9 mouse cellular contexts compared by ENCODE assay signal in genomic region chr14:31272164-31272563, GRCm38 (mm10). TPM values are rescaled to one million over a fixed set of nuclear protein-coding genes. Genes with fewer than 3 reads are reported as not detected.
DNase-seq lines count a peak whose midpoint lies in the region; ATAC-seq and TF ChIP-seq lines count a peak whose summit lies in the region.
"Had no signal": no experiment of that assay in that cellular context is flagged by ENCODE, and none has a peak within 500 bp of the region (broad histone marks: within the 10 kb centered on the region; RNA-seq: fewer than 3 reads in every experiment).

No protein-coding gene starts in this region.

- H3K9ac ChIP-seq in hindbrain, embryonic 14.5 days: no peak overlapping the region
- H3K9ac ChIP-seq in hindbrain, embryonic 12.5 days: no peak overlapping the region
- H3K9ac ChIP-seq in intestine, embryonic 14.5 days (ENCODE audit: low read length): no peak overlapping the region
- H3K9ac ChIP-seq in stomach, postnatal 0 days (ENCODE audit: low read length): no peak overlapping the region
- H3K9ac ChIP-seq: neural tube, embryonic 12.5 days had no signal

- H3K27ac ChIP-seq in hindbrain, embryonic 14.5 days: no peak overlapping the region
- H3K27ac ChIP-seq in hindbrain, embryonic 12.5 days: no peak overlapping the region
- H3K27ac ChIP-seq in bone marrow macrophage, adult 2 months (ENCODE audit: insufficient read depth, low read depth, low read length): no peak overlapping the region
- no peak overlapping the region for H3K27ac ChIP-seq in embryonic fibroblast, embryonic 13.5 days (ENCODE audit: insufficient read depth, low read length)
- H3K27ac ChIP-seq in intestine, embryonic 14.5 days (ENCODE audit: low read depth): no peak overlapping the region
- H3K27ac ChIP-seq in stomach, postnatal 0 days (replicated peaks): no peak overlapping the region
- H3K27ac ChIP-seq: neural tube, embryonic 12.5 days had no signal

- intact Hi-C loops in left cerebral cortex, postnatal 4 days (cut with DNase I): loop anchor here (5.0 kb wide), 2 partner anchors 50 to 200 kb away; partner anchors contain the start of gene Dnah1

- WGBS in hindbrain, embryonic 14.5 days: 21% methylated on average over 7 of the region's 7 CpGs
- WGBS in hindbrain, embryonic 12.5 days: 23% methylated on average over 7 of the region's 7 CpGs
- WGBS in intestine, embryonic 14.5 days: 20% methylated on average over 7 of the region's 7 CpGs
- 25% methylated on average over 7 of the region's 7 CpGs for WGBS in stomach, postnatal 0 days

- TF ChIP-seq POLR2A in bone marrow macrophage, adult 2 months (IDR thresholded peaks at IDR 0.05; ENCODE audit: borderline replicate concordance, low read depth, low read length): no peak
- no peak for TF ChIP-seq POLR2A in embryonic fibroblast, embryonic 13.5 days (IDR thresholded peaks at IDR 0.05; ENCODE audit: low read depth, low read length)

- no peak for ATAC-seq in hindbrain, embryonic 14.5 days (ENCODE audit: low FRiP score)
- no peak for ATAC-seq in hindbrain, embryonic 12.5 days (ENCODE audit: low FRiP score)
- no peak for ATAC-seq in intestine, embryonic 14.5 days (replicated peaks; ENCODE audit: low FRiP score, low TSS enrichment, low read depth)
- ATAC-seq in stomach, postnatal 0 days (ENCODE audit: low FRiP score, low TSS enrichment): peak; percentile 55; the same call in 1 of the 2 replicates

- DNase-seq in hindbrain, embryonic 14.5 days (ENCODE audit: low spot score): peak; percentile 86
- peak; percentile 94 for DNase-seq in intestine, embryonic 14.5 days (ENCODE audit: low spot score)
- DNase-seq in left cerebral cortex, postnatal 4 days: peak; percentile 78
- peak; percentile 55 to 79 for DNase-seq in natural killer cell, adult 2 months (ENCODE audit: low spot score in 2 of 2)
- DNase-seq in stomach, postnatal 0 days (ENCODE audit: low spot score): peak; percentile 79

- TF ChIP-seq EP300 in stomach, postnatal 0 days (optimal IDR thresholded peaks at IDR 0.05): no peak

- no peak overlapping the region for H3K4me3 ChIP-seq in hindbrain, embryonic 14.5 days (replicated peaks; ENCODE audit: low read length)
- H3K4me3 ChIP-seq in hindbrain, embryonic 12.5 days: no peak overlapping the region
- H3K4me3 ChIP-seq in bone marrow macrophage, adult 2 months (ENCODE audit: insufficient read depth, low read length): no peak overlapping the region
- no peak overlapping the region for H3K4me3 ChIP-seq in embryonic fibroblast, embryonic 13.5 days (ENCODE audit: insufficient read depth, low read length)
- H3K4me3 ChIP-seq in intestine, embryonic 14.5 days (ENCODE audit: low read depth, low read length): no peak overlapping the region
- no peak overlapping the region for H3K4me3 ChIP-seq in stomach, postnatal 0 days (ENCODE audit: low read depth, low read length)
- H3K4me3 ChIP-seq: neural tube, embryonic 12.5 days had no signal

- no peaks in the 10 kb centered on the region for H3K9me3 ChIP-seq in hindbrain, embryonic 14.5 days (ENCODE audit: control insufficient read depth, low read length)
- no peaks in the 10 kb centered on the region for H3K9me3 ChIP-seq in hindbrain, embryonic 12.5 days (replicated peaks)
- H3K9me3 ChIP-seq in intestine, embryonic 14.5 days (ENCODE audit: control insufficient read depth, low read length): no peaks in the 10 kb centered on the region
- no peaks in the 10 kb centered on the region for H3K9me3 ChIP-seq in stomach, postnatal 0 days (ENCODE audit: control insufficient read depth, low read length)
- H3K9me3 ChIP-seq: neural tube, embryonic 12.5 days had no signal

- TF ChIP-seq CTCF in bone marrow macrophage, adult 2 months (IDR thresholded peaks at IDR 0.05; ENCODE audit: low read depth, low read length): peak; percentile 74; the same call in 1 of the 2 replicates
- TF ChIP-seq CTCF in embryonic fibroblast, embryonic 13.5 days (IDR thresholded peaks at IDR 0.05; ENCODE audit: borderline replicate concordance, insufficient read depth, low read length): peak; percentile 92
- TF ChIP-seq CTCF in stomach, postnatal 0 days (IDR thresholded peaks at IDR 0.05; ENCODE audit: low read depth): peak; percentile 96

- no peaks in the 10 kb centered on the region for H3K36me3 ChIP-seq in hindbrain, embryonic 14.5 days (replicated peaks; ENCODE audit: control insufficient read depth, insufficient read depth)
- no peaks in the 10 kb centered on the region for H3K36me3 ChIP-seq in hindbrain, embryonic 12.5 days
- H3K36me3 ChIP-seq in intestine, embryonic 14.5 days (ENCODE audit: control insufficient read depth, insufficient read depth, low read length): no peaks in the 10 kb centered on the region
- H3K36me3 ChIP-seq in stomach, postnatal 0 days (ENCODE audit: control insufficient read depth, insufficient read depth, low read length): no peaks in the 10 kb centered on the region
- H3K36me3 ChIP-seq: neural tube, embryonic 12.5 days had no signal

- H3K4me2 ChIP-seq in hindbrain, embryonic 14.5 days (replicated peaks): no peak overlapping the region
- H3K4me2 ChIP-seq in hindbrain, embryonic 12.5 days (replicated peaks): no peak overlapping the region
- H3K4me2 ChIP-seq in intestine, embryonic 14.5 days (ENCODE audit: low read length): no peak overlapping the region
- no peak overlapping the region for H3K4me2 ChIP-seq in stomach, postnatal 0 days (replicated peaks; ENCODE audit: low read depth)
- H3K4me2 ChIP-seq: neural tube, embryonic 12.5 days had no signal

- no peaks in the 10 kb centered on the region for H3K27me3 ChIP-seq in hindbrain, embryonic 14.5 days (ENCODE audit: control insufficient read depth, insufficient read depth, low read length)
- peaks cover 7% of the 10 kb centered on the region; the same call in 1 of the 2 replicates for H3K27me3 ChIP-seq in hindbrain, embryonic 12.5 days
- H3K27me3 ChIP-seq in intestine, embryonic 14.5 days (replicated peaks; ENCODE audit: control insufficient read depth, insufficient read depth, low read length): no peaks in the 10 kb centered on the region
- no peaks in the 10 kb centered on the region for H3K27me3 ChIP-seq in stomach, postnatal 0 days (ENCODE audit: control insufficient read depth, insufficient read depth, low read length)

- H3K4me1 ChIP-seq in hindbrain, embryonic 14.5 days (replicated peaks; ENCODE audit: control insufficient read depth, insufficient read depth, low read length): peaks cover 22% of the 10 kb centered on the region
- H3K4me1 ChIP-seq in hindbrain, embryonic 12.5 days: peaks cover 22% of the 10 kb centered on the region
- H3K4me1 ChIP-seq in bone marrow macrophage, adult 2 months (ENCODE audit: control insufficient read depth, insufficient read depth, low read length): no peaks in the 10 kb centered on the region
- H3K4me1 ChIP-seq in embryonic fibroblast, embryonic 13.5 days (ENCODE audit: control insufficient read depth, insufficient read depth, low read length): no peaks in the 10 kb centered on the region
- peaks cover 6% of the 10 kb centered on the region; the same call in 1 of the 2 replicates for H3K4me1 ChIP-seq in intestine, embryonic 14.5 days (replicated peaks; ENCODE audit: control insufficient read depth, insufficient read depth, low read length)
- H3K4me1 ChIP-seq in stomach, postnatal 0 days (replicated peaks; ENCODE audit: control insufficient read depth, insufficient read depth): peaks cover 2% of the 10 kb centered on the region; the same call in 1 of the 2 replicates

RNA-seq across cellular contexts. Expression of gene Bap1, which starts 20.9 kb away (rescaled TPM):
- polyA plus RNA-seq in hindbrain, embryonic 14.5 days (2014; fragmentation: Nextera tagmentation; extraction: Ambion mirVana): 93.3 and 94.1 TPM in 2 replicates
- 110 and 112 TPM in 2 replicates for polyA plus RNA-seq in hindbrain, embryonic 12.5 days (2016; fragmentation: Nextera tagmentation; extraction: Ambion mirVana)
- 31.2 and 33.1 TPM in 2 replicates for polyA plus RNA-seq in bone marrow macrophage, adult 2 months (2012; ENCODE audit: insufficient read depth, insufficient read length, missing spikeins)
- polyA plus RNA-seq in embryonic fibroblast, embryonic 13.5 days (2011; ENCODE audit: insufficient read length, low read depth, missing spikeins): 26.3 and 37.4 TPM in 2 replicates
- 78.9 and 84.9 TPM in 2 replicates for polyA plus RNA-seq in intestine, embryonic 14.5 days (2014; fragmentation: Nextera tagmentation; extraction: Ambion mirVana)
- 100 to 1,000 TPM; 112 to 123 TPM for total RNA-seq in left cerebral cortex, postnatal 4 days (2021)
- polyA plus RNA-seq in stomach, postnatal 0 days (2015; fragmentation: Nextera tagmentation; extraction: Ambion mirVana): 22.5 and 24.5 TPM in 2 replicates

RNA-seq across cellular contexts. Expression of gene Phf7, which starts 21.0 kb away (rescaled TPM):
- 10.4 and 10.7 TPM in 2 replicates for polyA plus RNA-seq in hindbrain, embryonic 14.5 days (2014; fragmentation: Nextera tagmentation; extraction: Ambion mirVana)
- 12.4 TPM in 2 replicates for polyA plus RNA-seq in hindbrain, embryonic 12.5 days (2016; fragmentation: Nextera tagmentation; extraction: Ambion mirVana)
- 10.5 and 13.2 TPM in 2 replicates for polyA plus RNA-seq in bone marrow macrophage, adult 2 months (2012; ENCODE audit: insufficient read depth, insufficient read length, missing spikeins)
- 5.9 and 6.5 TPM in 2 replicates for polyA plus RNA-seq in embryonic fibroblast, embryonic 13.5 days (2011; ENCODE audit: insufficient read length, low read depth, missing spikeins)
- 13.7 and 14.4 TPM in 2 replicates for polyA plus RNA-seq in intestine, embryonic 14.5 days (2014; fragmentation: Nextera tagmentation; extraction: Ambion mirVana)
- total RNA-seq in left cerebral cortex, postnatal 4 days (2021): 1 to 10 TPM; 5.3 to 5.8 TPM
- 9.5 and 10.1 TPM in 2 replicates for polyA plus RNA-seq in stomach, postnatal 0 days (2015; fragmentation: Nextera tagmentation; extraction: Ambion mirVana)

RNA-seq across cellular contexts. Expression of gene Dnah1, which starts 51.5 kb away (rescaled TPM):
- 3.6 and 4.3 TPM in 2 replicates for polyA plus RNA-seq in hindbrain, embryonic 14.5 days (2014; fragmentation: Nextera tagmentation; extraction: Ambion mirVana)
- 6.4 and 6.5 TPM in 2 replicates for polyA plus RNA-seq in hindbrain, embryonic 12.5 days (2016; fragmentation: Nextera tagmentation; extraction: Ambion mirVana)
- polyA plus RNA-seq in bone marrow macrophage, adult 2 months (2012; ENCODE audit: insufficient read depth, insufficient read length, missing spikeins): not detected in 2 replicates
- 0.40 and 1.5 TPM in 2 replicates for polyA plus RNA-seq in embryonic fibroblast, embryonic 13.5 days (2011; ENCODE audit: insufficient read length, low read depth, missing spikeins)
- 5.4 and 6.9 TPM in 2 replicates for polyA plus RNA-seq in intestine, embryonic 14.5 days (2014; fragmentation: Nextera tagmentation; extraction: Ambion mirVana)
- 1 to 10 TPM; 1.8 to 2.4 TPM for total RNA-seq in left cerebral cortex, postnatal 4 days (2021)
- polyA plus RNA-seq in stomach, postnatal 0 days (2015; fragmentation: Nextera tagmentation; extraction: Ambion mirVana): 0.74 and 0.81 TPM in 2 replicates

RNA-seq across cellular contexts. Expression of gene Sema3g, which starts 54.5 kb away (rescaled TPM):
- 0.27 and 0.32 TPM in 2 replicates for polyA plus RNA-seq in hindbrain, embryonic 14.5 days (2014; fragmentation: Nextera tagmentation; extraction: Ambion mirVana)
- 0.79 and 1.2 TPM in 2 replicates for polyA plus RNA-seq in hindbrain, embryonic 12.5 days (2016; fragmentation: Nextera tagmentation; extraction: Ambion mirVana)
- not detected in 2 replicates for polyA plus RNA-seq in bone marrow macrophage, adult 2 months (2012; ENCODE audit: insufficient read depth, insufficient read length, missing spikeins)
- 0.25 and 0.90 TPM in 2 replicates for polyA plus RNA-seq in embryonic fibroblast, embryonic 13.5 days (2011; ENCODE audit: insufficient read length, low read depth, missing spikeins)
- 0.23 and 0.55 TPM in 2 replicates for polyA plus RNA-seq in intestine, embryonic 14.5 days (2014; fragmentation: Nextera tagmentation; extraction: Ambion mirVana)
- 1 to 10 TPM; 2.5 to 2.6 TPM for total RNA-seq in left cerebral cortex, postnatal 4 days (2021)
- 0.38 and 0.53 TPM in 2 replicates for polyA plus RNA-seq in stomach, postnatal 0 days (2015; fragmentation: Nextera tagmentation; extraction: Ambion mirVana)

RNA-seq across cellular contexts. Expression of gene Nisch, which starts 55.4 kb away (rescaled TPM):
- polyA plus RNA-seq in hindbrain, embryonic 14.5 days (2014; fragmentation: Nextera tagmentation; extraction: Ambion mirVana): 304 and 309 TPM in 2 replicates
- polyA plus RNA-seq in hindbrain, embryonic 12.5 days (2016; fragmentation: Nextera tagmentation; extraction: Ambion mirVana): 464 and 474 TPM in 2 replicates
- polyA plus RNA-seq in bone marrow macrophage, adult 2 months (2012; ENCODE audit: insufficient read depth, insufficient read length, missing spikeins): 366 and 398 TPM in 2 replicates
- 457 and 524 TPM in 2 replicates for polyA plus RNA-seq in embryonic fibroblast, embryonic 13.5 days (2011; ENCODE audit: insufficient read length, low read depth, missing spikeins)
- 330 and 367 TPM in 2 replicates for polyA plus RNA-seq in intestine, embryonic 14.5 days (2014; fragmentation: Nextera tagmentation; extraction: Ambion mirVana)
- total RNA-seq in left cerebral cortex, postnatal 4 days (2021): 100 to 1,000 TPM; 446 to 469 TPM
- 87.7 and 106 TPM in 2 replicates for polyA plus RNA-seq in stomach, postnatal 0 days (2015; fragmentation: Nextera tagmentation; extraction: Ambion mirVana)
